Mouse (Mus musculus) kidney, embryonic 14.5 days (tissue): ENCODE data around the gene Ptafr. TPM values are rescaled to one million over a fixed set of nuclear protein-coding genes. Genes with fewer than 3 reads are reported as not detected.

ENCODE experiments used
- ATAC-seq: fragments of 200-750 bp; cut with Nextera tagmentation; 2 replicates; pipeline ENCODE4 v1.8.0; 2017; ENCODE audit warnings: moderate number of reproducible peaks, mild to moderate bottlenecking, moderate TSS enrichment, moderate library complexity; ENCODE audit not compliant: low FRiP score, low TSS enrichment
- H3K27ac ChIP-seq: fragments of 300-500 bp; sonication (generic); 2 replicates; pipeline ENCODE4 v1.5.1; 2014; ENCODE audit warnings: low read depth, mild to moderate bottlenecking, low read length, moderate library complexity, mixed read lengths
- H3K27me3 ChIP-seq: fragments of 300-500 bp; sonication (generic); 2 replicates; pipeline ENCODE4 v1.6.1; 2014; ENCODE audit warnings: mild to moderate bottlenecking, low read length; ENCODE audit not compliant: control insufficient read depth, insufficient read depth
- H3K36me3 ChIP-seq: fragments of 300-500 bp; sonication (generic); 2 replicates; pipeline ENCODE4 v1.6.1; 2014; ENCODE audit warnings: low read length, mixed read lengths; ENCODE audit not compliant: control insufficient read depth, insufficient read depth
- H3K4me1 ChIP-seq: fragments of 300-500 bp; sonication (generic); 2 replicates; pipeline ENCODE4 v1.6.1; 2014; ENCODE audit warnings: low read length, mixed read lengths; ENCODE audit not compliant: control insufficient read depth, insufficient read depth
- H3K4me2 ChIP-seq: fragments of 300-500 bp; sonication (generic); replicated peaks from 2 replicates; pipeline ENCODE4 v1.6.1; 2014; ENCODE audit warnings: low read depth, mild to moderate bottlenecking, low read length
- H3K4me3 ChIP-seq: fragments of 300-500 bp; sonication (generic); 2 replicates; pipeline ENCODE4 v1.5.1; 2014; ENCODE audit warnings: mild to moderate bottlenecking, low read length
- H3K9ac ChIP-seq: fragments of 300-500 bp; sonication (generic); 2 replicates; pipeline ENCODE4 v1.6.1; 2014; ENCODE audit warnings: low read depth, mild to moderate bottlenecking, low read length, moderate library complexity
- H3K9me3 ChIP-seq: fragments of 300-500 bp; sonication (generic); 2 replicates; pipeline ENCODE4 v1.6.1; 2016; ENCODE audit warnings: low read length; ENCODE audit not compliant: control insufficient read depth
- WGBS: fragments of 180-500 bp; shearing (Covaris S2); extraction: QIAGEN DNeasy Blood & Tissue Kit; methylation state at CpG from one replicate; pipeline ENCODE4 v1.1.7; 2014; 5-methylcytosine and 5-hydroxymethylcytosine counted together
- polyA plus RNA-seq: library from polyadenylated mRNA; unstranded; fragments of >200 nt; fragmentation: Nextera tagmentation; extraction: Ambion mirVana; gene quantifications from 2 replicates; pipeline ENCODE4 v1.2.1, GENCODE M21; 2014

The Ptafr gene
- polyA plus RNA-seq, 1 experiment from 2014 or later = 0.47 TPM

- no peaks in the 10 kb centered on the region for H3K4me1 ChIP-seq
- H3K4me2 ChIP-seq = no peak overlapping the region
- no peak overlapping the region for H3K9ac ChIP-seq
- no peaks in the 10 kb centered on the region for H3K9me3 ChIP-seq
- H3K36me3 ChIP-seq = no peaks in the 10 kb centered on the region
- ATAC-seq = no peak
- no peak overlapping the region for H3K27ac ChIP-seq
- H3K4me3 ChIP-seq = no peak overlapping the region
- H3K27me3 ChIP-seq = no peaks in the 10 kb centered on the region
- 61% methylated on average over 11 of the region's 11 CpGs for WGBS
Observed at GRCm38 (mm10) chr4:132573327-132573726, 9.5 kb downstream of the Ptafr start.

GRCm38 (mm10) chr4:132574809-132575347, 11.0 kb downstream of the Ptafr start:
- Histone ChIP-seq H3K4me3 (no peak overlapping the region), H3K9me3 (no peaks in the 10 kb centered on the region), H3K27ac (no peak overlapping the region), H3K9ac (no peak overlapping the region), H3K27me3 (no peaks in the 10 kb centered on the region), H3K36me3 (no peaks in the 10 kb centered on the region), H3K4me1 (no peaks in the 10 kb centered on the region), H3K4me2 (no peak overlapping the region)
- whole genome bisulfite sequencing = 80% methylated on average over 1 of the region's 1 CpGs
- ATAC-seq = no peak

- WGBS = 56% methylated on average over 3 of the region's 3 CpGs
Observed at GRCm38 (mm10) chr4:132583781-132584180, 19.9 kb downstream of the Ptafr start.

GRCm38 (mm10) chr4:132584975-132585374, 21.1 kb downstream of the Ptafr start:
- WGBS = 93% methylated on average over 2 of the region's 2 CpGs
- H3K27me3 ChIP-seq = no peaks in the 10 kb centered on the region
- H3K4me2 ChIP-seq = no peak overlapping the region
- H3K27ac ChIP-seq = no peak overlapping the region
- H3K36me3 ChIP-seq = no peaks in the 10 kb centered on the region
- 0 out of 2 replicates have a peak, but pooled peaks cover 3% of the 10 kb centered on the region for H3K9me3 ChIP-seq
- H3K9ac ChIP-seq = no peak overlapping the region
- H3K4me3 ChIP-seq = no peak overlapping the region
- no peaks in the 10 kb centered on the region for H3K4me1 ChIP-seq
- no peak for ATAC-seq

More at GRCm38 (mm10) chr4:132583781-132584180, 19.9 kb downstream of the Ptafr start:
- Histone ChIP-seq H3K36me3 (no peaks in the 10 kb centered on the region), H3K9ac (no peak overlapping the region), H3K4me3 (no peak overlapping the region), H3K4me2 (no peak overlapping the region), H3K4me1 (no peaks in the 10 kb centered on the region), H3K9me3 (0 out of 2 replicates have a peak, but pooled peaks cover 3% of the 10 kb centered on the region), H3K27ac (no peak overlapping the region), H3K27me3 (no peaks in the 10 kb centered on the region)
- ATAC-seq = no peak

- Histone ChIP-seq H3K4me2 (no peak overlapping the region), H3K27ac (no peak overlapping the region), H3K4me1 (no peaks in the 10 kb centered on the region), H3K36me3 (no peaks in the 10 kb centered on the region), H3K9me3 (no peaks in the 10 kb centered on the region), H3K4me3 (no peak overlapping the region), H3K9ac (no peak overlapping the region), H3K27me3 (no peaks in the 10 kb centered on the region)
- WGBS = 94% methylated on average over 4 of the region's 4 CpGs
- ATAC-seq = no peak
Observed at GRCm38 (mm10) chr4:132586282-132586681, 22.4 kb downstream of the Ptafr start.

GRCm38 (mm10) chr4:132588512-132588911, 24.6 kb downstream of the Ptafr start:
- Histone ChIP-seq H3K9me3 (no peaks in the 10 kb centered on the region), H3K4me1 (no peaks in the 10 kb centered on the region), H3K4me2 (no peak overlapping the region), H3K9ac (no peak overlapping the region), H3K36me3 (no peaks in the 10 kb centered on the region), H3K4me3 (no peak overlapping the region), H3K27me3 (no peaks in the 10 kb centered on the region), H3K27ac (no peak overlapping the region)
- ATAC-seq = no peak
- WGBS = 63% methylated on average over 3 of the region's 3 CpGs

- 86% methylated on average over 10 of the region's 10 CpGs for WGBS
Observed at GRCm38 (mm10) chr4:132590642-132591041, 26.8 kb downstream of the Ptafr start.

GRCm38 (mm10) chr4:132592958-132593357, 29.1 kb downstream of the Ptafr start:
- Histone ChIP-seq H3K9me3 (no peaks in the 10 kb centered on the region), H3K36me3 (no peaks in the 10 kb centered on the region), H3K4me2 (no peak overlapping the region), H3K4me1 (no peaks in the 10 kb centered on the region), H3K9ac (no peak overlapping the region), H3K27ac (no peak overlapping the region), H3K27me3 (no peaks in the 10 kb centered on the region), H3K4me3 (no peak overlapping the region)
- 92% methylated on average over 9 of the region's 9 CpGs for WGBS
- no peak for ATAC-seq

More at GRCm38 (mm10) chr4:132590642-132591041, 26.8 kb downstream of the Ptafr start:
- no peak overlapping the region for H3K27ac ChIP-seq
- H3K9me3 ChIP-seq = no peaks in the 10 kb centered on the region
- H3K4me2 ChIP-seq = no peak overlapping the region
- no peak overlapping the region for H3K9ac ChIP-seq
- no peaks in the 10 kb centered on the region for H3K27me3 ChIP-seq
- no peaks in the 10 kb centered on the region for H3K4me1 ChIP-seq
- H3K36me3 ChIP-seq = no peaks in the 10 kb centered on the region
- no peak for ATAC-seq
- H3K4me3 ChIP-seq = no peak overlapping the region

GRCm38 (mm10) chr4:132594191-132594590, 30.3 kb downstream of the Ptafr start:
- Histone ChIP-seq H3K9me3 (no peaks in the 10 kb centered on the region), H3K27ac (no peak overlapping the region), H3K4me1 (no peaks in the 10 kb centered on the region), H3K9ac (no peak overlapping the region), H3K4me3 (no peak overlapping the region), H3K4me2 (no peak overlapping the region), H3K36me3 (no peaks in the 10 kb centered on the region), H3K27me3 (no peaks in the 10 kb centered on the region)
- 46% methylated on average over 4 of the region's 4 CpGs for WGBS
- ATAC-seq = no peak
